Mouse (Mus musculus): Measurements from ENCODE around the gene Isca2. TPM values are rescaled to one million over a fixed set of nuclear protein-coding genes. Genes with fewer than 3 reads are reported as not detected.

Gene Isca2
- total RNA-seq, 2 experiments from 2014 or later = 59.3 to 60.2 TPM

- no peak for DNase-seq (ENCODE audit: low spot score in 2 of 2)
Observed at GRCm38 (mm10) chr12:84813773-84814172, 40.7 kb downstream of the Isca2 start.

GRCm38 (mm10) chr12:84814663-84815325 is 41.7 kb downstream of the Isca2 start:
- DNase-seq (ENCODE audit: low spot score in 2 of 2) = no peak

GRCm38 (mm10) chr12:84818496-84818895 is 45.4 kb downstream of the Isca2 start:
- DNase-seq (ENCODE audit: low spot score in 2 of 2) = no peak

GRCm38 (mm10) chr12:84819236-84820168 is 46.5 kb downstream of the Isca2 start:
- peak; percentile 50 to 74 for DNase-seq (ENCODE audit: low spot score in 2 of 2)

- no peak for DNase-seq (ENCODE audit: low spot score in 2 of 2)
Observed at GRCm38 (mm10) chr12:84823601-84824000, 50.5 kb downstream of the Isca2 start.

- DNase-seq (ENCODE audit: low spot score in 2 of 2) = no peak
Observed at GRCm38 (mm10) chr12:84824203-84824602, 51.2 kb downstream of the Isca2 start.

Other genes with a start within 250 kb of the Isca2 start
- under 1 TPM; 0.23 to 0.27 TPM for gene Vsx2, start 203.5 kb upstream of the Isca2 start, total RNA-seq (2021)
- gene Abcd4, start 155.8 kb upstream of the Isca2 start, total RNA-seq (2021) = 10 to 100 TPM; 12.7 to 13.4 TPM
- gene Vrtn, start 132.2 kb upstream of the Isca2 start, total RNA-seq (2021) = not detected
- 10 to 100 TPM in 1 of 2 experiments, 1 to 10 TPM in 1; 9.2 to 10.4 TPM for gene Syndig1l, start 74.4 kb upstream of the Isca2 start, total RNA-seq (2021)
- gene Npc2, start 99 bp upstream of the Isca2 start, total RNA-seq (2021) = 10 to 100 TPM; 27.2 to 28.9 TPM
- gene Ltbp2, start 103.3 kb downstream of the Isca2 start, total RNA-seq (2021) = under 1 TPM; 0.27 to 0.43 TPM
- gene Fcf1, start 197.6 kb downstream of the Isca2 start, total RNA-seq (2021) = 10 to 100 TPM; 35.3 to 36.2 TPM
- 100 to 1,000 TPM in 1 of 2 experiments, 10 to 100 TPM in 1; 97.7 to 113 TPM for gene Arel1, start 197.6 kb downstream of the Isca2 start, total RNA-seq (2021)
- 100 to 1,000 TPM; 113 to 115 TPM for gene Ylpm1, start 223.1 kb downstream of the Isca2 start, total RNA-seq (2021)